In genomic region chr5:104433968-104434565, GRCm38 (mm10) we compare ENCODE assay signal across 13 mouse cellular contexts. TPM values are rescaled to one million over a fixed set of nuclear protein-coding genes. Genes with fewer than 3 reads are reported as not detected.
DNase-seq lines count a peak whose midpoint lies in the region; ATAC-seq lines count a peak whose summit lies in the region.
"Had no signal": no experiment of that assay in that cellular context is flagged by ENCODE, and none has a peak within 500 bp of the region (broad histone marks: within the 10 kb centered on the region; RNA-seq: fewer than 3 reads in every experiment).

No protein-coding gene starts in this region.

- H3K4me2 ChIP-seq in hindbrain, embryonic 16.5 days (ENCODE audit: low read length), result no peak overlapping the region
- no peak overlapping the region for H3K4me2 ChIP-seq in stomach, embryonic 16.5 days (ENCODE audit: low read depth, low read length)
- H3K4me2 ChIP-seq: heart, embryonic 13.5 days had no signal

- no peaks in the 10 kb centered on the region for H3K9me3 ChIP-seq in hindbrain, embryonic 10.5 days
- no peaks in the 10 kb centered on the region for H3K9me3 ChIP-seq in hindbrain, embryonic 16.5 days (ENCODE audit: control insufficient read depth, low read length)
- H3K9me3 ChIP-seq in stomach, embryonic 16.5 days (replicated peaks; ENCODE audit: control insufficient read depth, low read length), result no peaks in the 10 kb centered on the region
- H3K9me3 ChIP-seq: heart, embryonic 13.5 days had no signal

- H3K4me3 ChIP-seq in hindbrain, embryonic 10.5 days, result no peak overlapping the region
- no peak overlapping the region for H3K4me3 ChIP-seq in hindbrain, embryonic 16.5 days (ENCODE audit: low read length)
- H3K4me3 ChIP-seq in stomach, embryonic 16.5 days (replicated peaks; ENCODE audit: low read length), result no peak overlapping the region
- H3K4me3 ChIP-seq: heart, embryonic 13.5 days had no signal

- no peak overlapping the region for H3K9ac ChIP-seq in hindbrain, embryonic 16.5 days (ENCODE audit: low read depth, low read length)
- H3K9ac ChIP-seq in stomach, embryonic 16.5 days (ENCODE audit: low read length), result no peak overlapping the region
- H3K9ac ChIP-seq: heart, embryonic 13.5 days; liver, embryonic 14.5 days had no signal

- no peak overlapping the region for H3K27ac ChIP-seq in hindbrain, embryonic 10.5 days
- no peak overlapping the region for H3K27ac ChIP-seq in hindbrain, embryonic 16.5 days (ENCODE audit: low read depth, low read length)
- H3K27ac ChIP-seq in stomach, embryonic 16.5 days (ENCODE audit: low read length), result no peak overlapping the region
- H3K27ac ChIP-seq: heart, embryonic 13.5 days; liver, embryonic 14.5 days had no signal

- intact Hi-C loops in left cerebral cortex, postnatal 14 days (cut with DNase I), result loop anchor here (5.0 kb wide), 2 partner anchors 77 to 92 kb away; no protein-coding TSS in a partner anchor

- H3K27me3 ChIP-seq in hindbrain, embryonic 10.5 days (ENCODE audit: insufficient read depth, poor library complexity, severe bottlenecking), result no peaks in the 10 kb centered on the region
- H3K27me3 ChIP-seq in hindbrain, embryonic 16.5 days (replicated peaks; ENCODE audit: control insufficient read depth, insufficient read depth, low read length), result no peaks in the 10 kb centered on the region
- no peaks in the 10 kb centered on the region for H3K27me3 ChIP-seq in stomach, embryonic 16.5 days (ENCODE audit: control insufficient read depth, insufficient read depth, low read length)
- H3K27me3 ChIP-seq: heart, embryonic 13.5 days had no signal

- WGBS in hindbrain, embryonic 10.5 days, result 32% methylated on average over 6 of the region's 6 CpGs
- WGBS in hindbrain, embryonic 16.5 days, result 52% methylated on average over 6 of the region's 6 CpGs
- 38% methylated on average over 6 of the region's 6 CpGs for WGBS in stomach, embryonic 16.5 days

- no peak for ATAC-seq in hindbrain, embryonic 16.5 days
- peak; percentile 40; the same call in 1 of the 2 replicates for ATAC-seq in stomach, embryonic 16.5 days (ENCODE audit: insufficient read depth, low FRiP score)
- ATAC-seq: midbrain, embryonic 16.5 days had no signal

- H3K4me1 ChIP-seq in hindbrain, embryonic 10.5 days (replicated peaks), result peaks cover 14% of the 10 kb centered on the region
- no peaks in the 10 kb centered on the region for H3K4me1 ChIP-seq in hindbrain, embryonic 16.5 days (ENCODE audit: control insufficient read depth, insufficient read depth, low read depth, low read length)
- H3K4me1 ChIP-seq in stomach, embryonic 16.5 days (ENCODE audit: control insufficient read depth, insufficient read depth, low read length), result no peaks in the 10 kb centered on the region; the same call in 1 of the 2 replicates

- DNase-seq in hindbrain, embryonic 10.5 days (ENCODE audit: low spot score), result peak; percentile 25
- DNase-seq in testis, postnatal 14 days (ENCODE audit: low spot score), result peak; percentile 31
- no peak for DNase-seq in testis, postnatal 10 days (ENCODE audit: low spot score)
- DNase-seq in embryo, embryonic 9.5 days (ENCODE audit: extremely low spot score), result peak; percentile 15
- DNase-seq in thymus, adult 18-20 months, result no peak
- no peak for DNase-seq in left cerebral cortex, postnatal 14 days (ENCODE audit: low spot score in 2 of 2)
- DNase-seq: cerebellum, adult 11-12 months; thymus, adult 2 months had no signal

- no peaks in the 10 kb centered on the region for H3K36me3 ChIP-seq in hindbrain, embryonic 10.5 days
- no peaks in the 10 kb centered on the region for H3K36me3 ChIP-seq in hindbrain, embryonic 16.5 days (ENCODE audit: control insufficient read depth, insufficient read depth, low read length)
- H3K36me3 ChIP-seq in stomach, embryonic 16.5 days (ENCODE audit: control insufficient read depth, insufficient read depth, low read length), result no peaks in the 10 kb centered on the region
- H3K36me3 ChIP-seq: heart, embryonic 13.5 days had no signal

RNA-seq across cellular contexts. Expression of gene Spp1, which starts 0.9 kb away (rescaled TPM):
- polyA plus RNA-seq in hindbrain, embryonic 10.5 days (2016; fragmentation: Nextera tagmentation; extraction: Ambion mirVana), result 11.4 and 15.7 TPM in 2 replicates
- 14.9 and 23.4 TPM in 2 replicates for polyA plus RNA-seq in hindbrain, embryonic 16.5 days (2015; fragmentation: Nextera tagmentation; extraction: Ambion mirVana)
- polyA plus RNA-seq in stomach, embryonic 16.5 days (2015; fragmentation: Nextera tagmentation; extraction: Ambion mirVana), result 126 and 136 TPM in 2 replicates
- total RNA-seq in left cerebral cortex, postnatal 14 days (2021), result 1 to 10 TPM; 7.5 TPM

RNA-seq across cellular contexts. Expression of gene Pkd2, which starts 25.2 kb away (rescaled TPM):
- 7.7 and 8.0 TPM in 2 replicates for polyA plus RNA-seq in hindbrain, embryonic 10.5 days (2016; fragmentation: Nextera tagmentation; extraction: Ambion mirVana)
- polyA plus RNA-seq in hindbrain, embryonic 16.5 days (2015; fragmentation: Nextera tagmentation; extraction: Ambion mirVana), result 5.8 and 7.6 TPM in 2 replicates
- polyA plus RNA-seq in stomach, embryonic 16.5 days (2015; fragmentation: Nextera tagmentation; extraction: Ambion mirVana), result 11.6 and 11.7 TPM in 2 replicates
- 10 to 100 TPM; 25.2 to 26.7 TPM for total RNA-seq in left cerebral cortex, postnatal 14 days (2021)

Comparison
In these comparisons a context has a peak if more than half of its experiments do, and no peak if none do; other contexts are left out.
1. DNase-seq: peak in hindbrain, embryonic 10.5 days (single experiment), testis, postnatal 14 days (single experiment) and embryo, embryonic 9.5 days (single experiment); none in testis, postnatal 10 days (single experiment), thymus, adult 18-20 months (0 of 2) and left cerebral cortex, postnatal 14 days (0 of 2).